Mouse (Mus musculus) right cerebral cortex, adult 18-20 months (tissue): Measurements from ENCODE around the gene Rdh13.

Experiments used
- DNase-seq: peaks from one replicate; pipeline ENCODE4 v3.0.0; 2022; ENCODE audit warnings: mixed read lengths

The Rdh13 gene

DNA sequence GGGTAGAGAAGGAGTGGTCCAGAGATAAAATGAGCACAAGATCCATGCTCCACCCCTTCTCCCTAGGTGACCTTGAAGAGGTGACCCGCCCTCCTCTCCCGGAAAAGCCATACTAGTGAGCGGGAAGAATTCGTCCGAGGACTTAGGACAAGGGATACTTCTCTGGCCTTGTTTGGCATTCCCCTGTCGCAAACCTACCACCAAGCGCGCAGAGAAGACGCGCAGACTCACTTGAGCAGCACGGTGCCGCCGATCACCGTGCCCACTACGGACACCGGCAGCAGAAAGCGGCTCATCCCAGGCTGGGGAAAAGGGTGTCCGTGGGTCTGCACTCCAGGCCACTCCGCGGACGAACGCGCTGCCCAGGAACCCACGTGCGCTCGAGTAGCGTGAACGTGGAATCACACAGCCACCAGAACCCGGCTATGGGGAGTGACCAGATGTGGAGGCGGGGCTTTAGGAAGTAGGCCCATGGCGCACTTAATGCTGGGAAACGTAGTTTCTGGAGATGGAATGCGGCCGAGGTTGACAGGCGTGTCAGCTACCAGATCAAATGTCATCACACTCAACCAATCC, at the start of gene Rdh13:
Gene Rdh13, minus strand, starts transcription at position 434 of the 576 bp plus-strand sequence.
- peak; percentile 93 for DNase-seq

- no peak for DNase-seq
Measured at GRCm38 (mm10) chr7:4493991-4494390, 48.5 kb upstream of the Rdh13 start.

DNA sequence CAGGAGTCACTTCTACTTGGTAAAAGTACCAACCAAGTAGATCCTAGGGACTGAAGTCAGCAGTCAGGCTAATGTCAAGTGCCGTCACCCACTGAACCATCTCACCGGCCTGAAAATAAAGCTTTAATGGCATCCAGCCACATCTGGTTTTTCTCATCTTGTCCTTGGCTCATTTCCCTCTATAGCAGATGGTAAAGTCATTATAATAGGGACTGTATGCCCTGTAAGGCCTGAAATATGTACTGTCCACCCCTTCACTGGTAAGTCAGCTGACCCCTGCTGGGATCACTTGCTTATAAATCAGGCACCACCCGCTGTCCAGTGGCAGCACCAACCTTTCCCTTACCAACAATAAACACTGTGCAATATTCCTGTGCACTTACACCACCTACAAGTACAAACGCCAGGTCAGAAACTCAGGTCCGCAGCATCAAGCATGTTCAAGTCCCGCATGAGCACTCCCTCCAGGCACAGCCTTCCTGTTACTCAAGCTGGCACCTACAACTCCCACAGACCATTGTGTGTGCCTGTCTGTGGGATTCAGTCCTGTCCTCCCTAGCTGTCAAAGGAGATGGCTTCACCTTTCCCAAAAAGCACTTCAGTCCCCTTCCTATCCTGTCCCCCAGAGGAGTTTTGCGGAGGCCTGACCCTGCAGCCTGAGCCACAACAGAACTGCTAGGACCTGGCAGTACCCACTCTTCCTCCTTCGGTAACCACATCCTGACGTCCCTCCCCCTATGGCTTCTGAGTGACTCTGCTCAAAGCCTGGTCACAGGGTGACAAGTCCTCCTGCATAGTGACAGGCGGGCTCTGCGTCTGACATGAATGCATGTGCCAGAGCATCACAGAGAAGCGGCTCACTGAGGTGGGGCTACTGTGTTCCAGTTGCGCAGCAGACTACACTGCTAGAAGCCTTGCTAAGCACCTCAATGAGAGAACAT, 47.1 kb upstream of the Rdh13 start:
- DNase-seq, result no peak

DNA sequence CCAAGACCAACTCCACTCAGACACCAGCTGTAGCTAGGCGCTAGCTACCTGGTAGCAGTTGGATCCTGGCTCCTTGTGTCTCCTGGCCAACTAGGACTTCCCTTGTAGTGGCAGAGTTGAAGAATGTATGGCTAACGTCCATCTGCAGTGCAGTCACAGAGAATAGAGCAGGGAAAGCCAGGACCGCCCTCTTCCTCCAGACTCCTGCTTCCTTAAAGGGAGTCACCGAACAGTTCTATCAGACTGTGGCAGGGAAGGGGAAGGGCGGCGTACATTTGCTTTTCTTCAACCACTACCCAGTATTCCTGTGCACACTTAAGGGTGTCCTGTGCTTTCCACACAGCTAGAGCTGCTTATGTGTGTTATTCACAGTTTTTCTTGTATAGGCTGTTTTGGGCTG, 45.9 kb upstream of the Rdh13 start:
- DNase-seq, result no peak

GRCm38 (mm10) chr7:4482281-4482680, 36.8 kb upstream of the Rdh13 start:
- DNase-seq, result no peak

DNA sequence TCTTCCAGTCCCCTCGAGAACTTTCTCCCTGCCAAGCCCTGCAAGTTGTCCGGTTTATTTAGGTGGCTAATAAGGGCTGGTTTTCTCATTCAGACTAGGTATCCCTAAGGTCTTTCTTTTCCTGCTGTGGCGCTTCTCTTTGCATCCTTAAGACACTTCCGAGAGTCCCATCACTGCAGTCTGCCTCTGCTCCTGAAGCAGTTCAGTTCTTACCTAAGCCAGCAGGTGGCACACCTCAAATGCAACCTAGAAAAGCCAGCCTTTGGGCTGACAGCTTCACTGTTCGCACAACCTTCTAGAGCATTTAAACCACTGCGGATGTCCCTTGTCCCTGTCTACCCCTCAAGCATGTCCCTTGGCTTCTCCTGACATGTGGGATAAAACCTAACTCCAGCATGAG, 34.2 kb upstream of the Rdh13 start:
- peak; percentile 47 for DNase-seq

- no peak for DNase-seq
Measured at GRCm38 (mm10) chr7:4478796-4479291, 33.4 kb upstream of the Rdh13 start.

DNA sequence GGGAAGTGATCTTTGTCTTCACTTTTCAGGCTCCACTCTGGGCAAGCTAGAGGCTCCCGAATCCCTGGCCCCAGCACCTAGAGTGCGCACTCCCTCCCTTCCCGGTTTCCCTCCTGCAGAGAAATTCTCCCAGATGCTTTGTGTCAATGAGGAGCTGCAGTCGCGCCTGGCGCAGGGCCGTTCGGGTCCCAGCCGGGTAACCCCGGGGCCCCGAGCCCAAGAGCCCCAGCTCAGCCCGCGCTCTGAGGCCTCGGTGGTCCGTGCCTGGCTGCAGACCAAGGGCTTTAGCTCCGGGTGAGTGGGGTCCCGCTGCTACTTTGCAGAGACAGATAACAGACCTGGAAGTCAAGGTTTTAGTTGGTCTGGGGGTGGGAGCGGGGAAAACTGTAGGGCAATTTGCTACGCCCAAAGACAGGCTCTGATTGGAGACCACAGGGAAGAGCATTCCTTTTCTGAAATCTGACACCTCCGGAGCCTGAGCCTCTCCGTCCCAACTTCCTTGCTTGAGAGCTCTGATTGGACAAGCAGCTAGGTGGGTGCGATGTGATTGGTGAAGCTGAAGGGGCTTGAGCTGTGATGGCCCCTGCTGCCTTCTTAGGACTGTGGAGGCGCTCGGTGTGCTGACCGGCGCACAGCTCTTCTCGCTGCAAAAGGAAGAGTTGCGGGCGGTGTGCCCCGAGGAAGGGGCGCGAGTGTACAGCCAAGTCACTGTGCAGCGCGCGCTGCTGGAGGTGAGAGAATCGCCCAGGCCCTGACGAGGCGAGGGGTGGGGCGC, 32.8 kb upstream of the Rdh13 start:
- peak; percentile 75 for DNase-seq

- DNase-seq, result no peak
Measured at GRCm38 (mm10) chr7:4473940-4474339, 28.5 kb upstream of the Rdh13 start.

GRCm38 (mm10) chr7:4471179-4471555, 25.7 kb upstream of the Rdh13 start:
- peak; percentile 90 for DNase-seq

GRCm38 (mm10) chr7:4470275-4471178, 25.1 kb upstream of the Rdh13 start:
- DNase-seq, result peak; percentile 72

GRCm38 (mm10) chr7:4467801-4468200, 22.4 kb upstream of the Rdh13 start:
- no peak for DNase-seq

DNA sequence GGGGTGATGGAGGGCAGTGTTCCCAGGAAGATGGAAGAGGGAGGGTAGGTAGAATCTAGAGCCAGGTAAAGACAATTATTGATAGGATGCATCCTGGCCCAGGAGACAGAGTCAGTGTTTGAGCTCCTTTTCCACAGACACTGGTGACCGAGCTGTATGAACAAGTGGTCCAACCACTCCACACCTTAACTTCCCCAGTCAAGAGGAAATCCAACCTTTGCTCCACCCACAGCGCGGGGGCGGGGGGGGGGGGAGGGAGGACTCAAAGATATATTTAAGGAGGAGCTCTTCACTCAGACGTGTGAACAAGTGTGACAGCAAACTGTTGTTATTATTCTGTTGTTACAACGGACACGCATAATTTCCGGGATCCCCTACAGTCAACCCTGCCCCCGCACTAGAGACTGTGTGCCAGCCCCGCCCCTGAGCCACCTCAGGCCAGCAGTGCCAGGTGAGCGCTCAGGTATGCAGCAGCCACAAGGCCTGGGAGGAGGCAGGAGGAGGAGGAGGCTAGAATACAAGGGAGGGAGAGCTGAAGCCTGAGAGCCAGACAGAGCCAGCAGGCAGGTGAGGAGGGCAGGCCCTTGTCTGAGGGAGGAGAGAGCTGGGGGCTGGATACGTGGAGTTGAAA, 18.9 kb upstream of the Rdh13 start:
- DNase-seq, result no peak

- DNase-seq, result no peak
Measured at GRCm38 (mm10) chr7:4460576-4461434, 15.4 kb upstream of the Rdh13 start, which contains the start of gene Eps8l1. Gene Eps8l1 (plus strand): TSS chr7:4460674.

DNA sequence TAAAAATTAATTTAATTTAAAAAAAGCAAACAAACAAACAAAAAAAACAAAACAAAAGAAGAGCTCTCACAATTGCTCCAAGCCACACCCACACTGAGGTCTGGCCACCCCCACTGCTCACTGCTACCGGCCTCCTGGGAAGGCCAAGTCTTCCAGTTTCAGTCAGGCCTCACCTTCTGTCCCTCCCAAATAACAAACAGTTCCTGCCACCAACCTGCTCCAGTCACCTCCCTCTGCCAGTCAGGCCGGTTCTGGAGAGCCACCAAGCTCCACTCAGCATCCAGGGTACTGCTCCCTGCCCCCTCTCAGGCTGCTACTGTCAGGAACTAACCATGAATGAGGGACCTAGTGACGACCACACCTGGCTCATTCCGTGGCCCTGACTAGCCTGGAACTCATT, 7.2 kb upstream of the Rdh13 start:
- no peak for DNase-seq

DNA sequence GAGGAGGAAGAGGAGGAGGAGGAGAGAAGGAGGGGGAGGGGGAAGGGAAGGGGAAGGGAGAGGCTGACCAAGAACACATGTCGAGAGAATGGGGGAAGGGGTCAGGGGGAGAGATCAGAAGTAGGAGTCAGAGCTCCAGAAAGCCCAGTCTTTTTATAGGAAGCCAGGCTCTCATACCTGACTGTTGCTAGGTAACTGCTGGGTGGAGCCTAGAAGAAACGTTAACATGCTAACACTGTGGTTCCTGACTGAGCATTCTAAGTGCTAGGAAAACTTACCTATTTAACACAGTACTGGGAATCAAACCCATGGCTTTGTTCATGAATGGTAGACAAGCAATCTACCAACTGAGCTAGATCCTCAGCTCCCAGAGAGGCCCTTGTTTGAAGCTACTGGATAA, 3.8 kb upstream of the Rdh13 start:
- no peak for DNase-seq

GRCm38 (mm10) chr7:4448439-4448838, 3.0 kb upstream of the Rdh13 start:
- no peak for DNase-seq

DNA sequence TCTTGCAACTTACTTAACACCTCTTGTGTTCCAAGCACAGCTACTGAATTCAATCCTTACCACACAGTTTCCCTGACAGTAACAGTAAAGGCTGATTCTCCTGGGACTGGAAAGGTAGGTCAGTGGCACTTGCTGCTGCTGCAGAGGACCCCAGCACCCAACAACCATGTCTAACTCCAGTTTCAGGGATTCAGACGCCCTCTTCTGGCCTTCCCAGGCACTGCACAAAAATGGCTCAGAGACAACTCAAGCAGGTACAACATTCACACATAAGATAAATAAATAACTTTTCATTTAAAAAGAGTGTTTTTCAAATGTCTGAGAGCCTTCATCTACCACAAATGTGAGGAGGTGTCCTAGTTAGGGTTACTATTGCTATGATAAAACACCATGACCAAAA, 1.7 kb upstream of the Rdh13 start:
- no peak for DNase-seq

GRCm38 (mm10) chr7:4440549-4440948, 4.9 kb downstream of the Rdh13 start:
- no peak for DNase-seq

GRCm38 (mm10) chr7:4437721-4438120, 7.7 kb downstream of the Rdh13 start:
- no peak for DNase-seq

- DNase-seq, result no peak
Measured at GRCm38 (mm10) chr7:4432026-4432425, 13.4 kb downstream of the Rdh13 start.
